Mouse (Mus musculus) brain, embryonic 14.5 days (tissue): Measurements from ENCODE around the gene Pde8a.

Experiments
- CTCF ChIP-seq: fragments of 200-500 bp; IDR thresholded peaks from 2 replicates; pipeline ENCODE4 v1.5.1; 2012; ENCODE audit warnings: inconsistent platforms, mild to moderate bottlenecking, moderate library complexity, borderline replicate concordance; ENCODE audit not compliant: insufficient read depth, insufficient read length; ENCODE audit errors: extremely low read depth
- POLR2A ChIP-seq: fragments of 200-500 bp; IDR thresholded peaks from 2 replicates; pipeline ENCODE4 v1.6.1; 2012; ENCODE audit warnings: mild to moderate bottlenecking, inconsistent platforms, borderline replicate concordance; ENCODE audit not compliant: poor library complexity, insufficient read depth, insufficient read length, severe bottlenecking; ENCODE audit errors: extremely low read depth

DNA sequence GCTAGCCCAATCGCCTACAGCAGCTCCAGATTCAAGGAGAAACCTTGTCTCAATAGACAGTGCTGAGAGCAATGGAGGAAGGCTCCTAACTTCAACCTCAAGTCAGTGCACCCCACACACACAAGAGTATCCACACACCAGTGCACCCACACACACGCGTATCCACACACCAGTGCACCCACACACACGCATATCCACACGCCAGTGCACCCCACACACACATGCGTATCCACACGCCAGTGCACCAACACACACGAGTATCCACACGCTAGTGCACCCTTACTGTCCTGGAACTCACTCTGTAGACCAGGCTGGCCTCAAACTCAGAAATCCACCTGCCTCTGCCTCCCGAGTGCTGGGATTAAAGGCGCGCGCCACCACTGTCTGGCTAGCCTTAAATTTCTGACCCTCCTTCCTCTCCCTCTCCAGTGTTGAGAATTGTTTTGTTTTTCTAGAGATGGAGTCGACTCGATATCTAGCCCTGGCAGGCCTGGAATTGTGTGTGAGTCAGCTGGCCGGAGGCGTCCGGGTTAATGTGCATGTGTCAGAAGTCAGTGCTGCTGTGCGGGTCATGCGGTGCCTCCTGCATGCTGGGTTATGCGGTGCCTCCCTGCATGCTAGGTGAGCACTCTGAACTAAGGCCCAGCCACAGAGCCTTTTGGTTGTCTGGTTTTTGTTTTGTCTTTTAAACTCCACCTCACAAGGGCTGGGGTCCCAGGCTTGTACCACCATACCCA, 124.6 kb downstream of the Pde8a start:
- TF ChIP-seq POLR2A (no peak), CTCF (no peak)
